Mouse (Mus musculus): ENCODE data around the gene Zfp872. TPM values are rescaled to one million over a fixed set of nuclear protein-coding genes. Genes with fewer than 3 reads are reported as not detected.

The Zfp872 gene
- polyA plus RNA-seq, 1 experiment: 0.15 TPM

GRCm38 (mm10) chr9:22156497-22157245, 31.2 kb upstream of the Zfp872 start, which contains the start of gene Pigyl:
Gene Pigyl (plus strand): TSS chr9:22156846.
- TF ChIP-seq CTCF (IDR thresholded peaks at IDR 0.05; ENCODE audit: borderline replicate concordance, extremely low read depth, insufficient read depth, insufficient read length): peak; percentile 19; the same call in 1 of the 2 replicates
- peak; percentile 68; the same call in 1 of the 2 replicates for TF ChIP-seq POLR2A (IDR thresholded peaks at IDR 0.05; ENCODE audit: borderline replicate concordance, extremely low read depth, insufficient read depth, insufficient read length, poor library complexity, severe bottlenecking)
- DNase-seq (ENCODE audit: low read depth): peak; percentile 99

DNA sequence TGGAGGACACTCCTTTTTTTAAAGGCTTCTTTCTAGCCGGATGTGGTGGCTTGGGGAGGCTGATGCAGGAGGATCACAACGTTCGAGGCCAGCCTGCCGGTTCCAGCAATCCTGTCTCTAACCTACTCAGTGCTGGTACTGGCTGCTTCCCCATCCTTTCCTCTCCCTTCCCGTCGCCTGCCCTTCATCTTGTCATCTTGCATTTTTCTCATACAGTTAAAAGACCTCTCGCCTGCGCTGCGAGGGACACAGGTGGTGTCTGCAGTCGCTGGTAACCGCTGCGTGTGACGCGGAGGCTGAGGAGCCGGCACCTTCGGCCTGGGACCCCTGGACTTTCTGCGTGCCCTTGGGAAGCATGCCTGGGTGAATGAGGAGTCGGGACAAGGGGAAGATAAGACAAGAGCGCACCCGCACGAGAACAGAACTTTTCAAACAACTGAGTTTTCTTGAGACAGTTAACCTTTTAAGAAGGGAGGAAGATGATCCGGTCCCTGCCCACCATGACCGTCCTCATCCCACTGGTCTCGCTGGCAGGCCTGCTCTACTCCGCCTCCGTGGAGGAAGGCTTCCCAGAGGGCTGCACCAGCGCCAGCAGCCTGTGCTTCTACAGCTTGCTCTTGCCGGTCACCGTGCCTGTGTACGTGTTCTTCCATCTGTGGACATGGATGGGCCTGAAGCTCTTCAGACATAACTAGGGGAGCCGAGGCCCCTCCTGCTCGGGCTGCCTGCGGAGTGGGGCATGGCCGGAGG, 30.2 kb upstream of the Zfp872 start:
- TF ChIP-seq POLR2A (IDR thresholded peaks at IDR 0.05; ENCODE audit: borderline replicate concordance, extremely low read depth, insufficient read depth, insufficient read length, poor library complexity, severe bottlenecking): no peak
- no peak for TF ChIP-seq CTCF (IDR thresholded peaks at IDR 0.05; ENCODE audit: borderline replicate concordance, extremely low read depth, insufficient read depth, insufficient read length)

GRCm38 (mm10) chr9:22161299-22161698, 26.6 kb upstream of the Zfp872 start:
- no peak for TF ChIP-seq POLR2A (IDR thresholded peaks at IDR 0.05; ENCODE audit: borderline replicate concordance, extremely low read depth, insufficient read depth, insufficient read length, poor library complexity, severe bottlenecking)
- no peak for TF ChIP-seq CTCF (IDR thresholded peaks at IDR 0.05; ENCODE audit: borderline replicate concordance, extremely low read depth, insufficient read depth, insufficient read length)
- DNase-seq (ENCODE audit: low read depth): no peak

More for the DNA sequence above, 30.2 kb upstream of the Zfp872 start:
- peak; percentile 11 for DNase-seq (ENCODE audit: low read depth)

GRCm38 (mm10) chr9:22162305-22162704, 25.6 kb upstream of the Zfp872 start:
- no peak for DNase-seq (ENCODE audit: low read depth)
- TF ChIP-seq CTCF (IDR thresholded peaks at IDR 0.05; ENCODE audit: borderline replicate concordance, extremely low read depth, insufficient read depth, insufficient read length) (no peak), POLR2A (IDR thresholded peaks at IDR 0.05; ENCODE audit: borderline replicate concordance, extremely low read depth, insufficient read depth, insufficient read length, poor library complexity, severe bottlenecking) (no peak)

GRCm38 (mm10) chr9:22162912-22163311, 25.0 kb upstream of the Zfp872 start:
- DNase-seq (ENCODE audit: low read depth): no peak
- no peak for TF ChIP-seq POLR2A (IDR thresholded peaks at IDR 0.05; ENCODE audit: borderline replicate concordance, extremely low read depth, insufficient read depth, insufficient read length, poor library complexity, severe bottlenecking)

- TF ChIP-seq CTCF (IDR thresholded peaks at IDR 0.05; ENCODE audit: borderline replicate concordance, extremely low read depth, insufficient read depth, insufficient read length): no peak
- TF ChIP-seq POLR2A (IDR thresholded peaks at IDR 0.05; ENCODE audit: borderline replicate concordance, extremely low read depth, insufficient read depth, insufficient read length, poor library complexity, severe bottlenecking): peak; percentile 67; the same call in 1 of the 2 replicates
- peak; percentile 83 for DNase-seq (ENCODE audit: low read depth)
Observed at GRCm38 (mm10) chr9:22164711-22165668, 22.9 kb upstream of the Zfp872 start.

GRCm38 (mm10) chr9:22165964-22166363, 21.9 kb upstream of the Zfp872 start:
- no peak for TF ChIP-seq POLR2A (IDR thresholded peaks at IDR 0.05; ENCODE audit: borderline replicate concordance, extremely low read depth, insufficient read depth, insufficient read length, poor library complexity, severe bottlenecking)
- TF ChIP-seq CTCF (IDR thresholded peaks at IDR 0.05; ENCODE audit: borderline replicate concordance, extremely low read depth, insufficient read depth, insufficient read length): no peak
- DNase-seq (ENCODE audit: low read depth): no peak

DNA sequence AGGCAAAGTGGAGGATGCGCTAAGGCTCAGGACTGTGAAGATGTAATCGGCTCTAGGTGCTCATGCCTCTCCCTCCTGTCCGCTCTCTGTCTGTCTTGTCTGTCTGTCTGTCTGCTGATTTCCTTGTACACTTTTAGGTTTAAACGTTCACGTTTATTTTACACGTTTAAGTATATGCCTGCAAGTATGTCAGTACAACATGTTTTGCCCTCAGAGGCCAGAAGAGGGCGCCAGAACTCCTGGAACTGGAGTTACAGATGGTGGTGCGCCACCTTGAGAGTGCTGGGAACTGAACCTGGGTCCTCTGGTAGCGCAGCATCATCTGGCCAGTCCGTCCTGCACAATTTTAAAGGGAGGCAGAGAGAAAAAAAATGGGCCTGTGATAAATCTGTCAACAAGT, 21.2 kb upstream of the Zfp872 start:
- no peak for TF ChIP-seq CTCF (IDR thresholded peaks at IDR 0.05; ENCODE audit: borderline replicate concordance, extremely low read depth, insufficient read depth, insufficient read length)
- no peak for TF ChIP-seq POLR2A (IDR thresholded peaks at IDR 0.05; ENCODE audit: borderline replicate concordance, extremely low read depth, insufficient read depth, insufficient read length, poor library complexity, severe bottlenecking)
- DNase-seq (ENCODE audit: low read depth): no peak

- TF ChIP-seq POLR2A (IDR thresholded peaks at IDR 0.05; ENCODE audit: borderline replicate concordance, extremely low read depth, insufficient read depth, insufficient read length, poor library complexity, severe bottlenecking) (no peak), CTCF (IDR thresholded peaks at IDR 0.05; ENCODE audit: borderline replicate concordance, extremely low read depth, insufficient read depth, insufficient read length) (no peak)
- no peak for DNase-seq (ENCODE audit: low read depth)
Observed at GRCm38 (mm10) chr9:22167751-22168150, 20.1 kb upstream of the Zfp872 start.

DNA sequence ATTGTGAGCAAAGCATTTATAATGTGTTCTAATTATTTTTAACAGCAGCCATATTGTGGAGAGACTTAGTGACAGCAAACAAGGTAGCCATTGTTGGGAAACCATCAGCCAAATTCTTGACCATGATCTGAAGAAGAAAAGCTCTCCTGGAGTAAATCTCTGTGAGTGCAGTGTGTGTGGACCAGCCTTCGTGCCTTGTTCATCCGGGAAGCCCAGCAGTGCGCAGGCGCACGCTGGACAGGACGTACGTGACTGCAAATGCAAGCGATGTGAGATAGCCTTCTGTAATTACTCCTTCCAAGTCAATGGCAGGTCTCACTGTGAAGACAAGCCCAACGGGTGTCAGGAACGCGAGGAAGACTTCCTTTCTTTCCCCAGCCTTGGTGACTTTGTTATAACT, 18.6 kb upstream of the Zfp872 start:
- no peak for TF ChIP-seq CTCF (IDR thresholded peaks at IDR 0.05; ENCODE audit: borderline replicate concordance, extremely low read depth, insufficient read depth, insufficient read length)
- no peak for TF ChIP-seq POLR2A (IDR thresholded peaks at IDR 0.05; ENCODE audit: borderline replicate concordance, extremely low read depth, insufficient read depth, insufficient read length, poor library complexity, severe bottlenecking)
- no peak for DNase-seq (ENCODE audit: low read depth)

DNA sequence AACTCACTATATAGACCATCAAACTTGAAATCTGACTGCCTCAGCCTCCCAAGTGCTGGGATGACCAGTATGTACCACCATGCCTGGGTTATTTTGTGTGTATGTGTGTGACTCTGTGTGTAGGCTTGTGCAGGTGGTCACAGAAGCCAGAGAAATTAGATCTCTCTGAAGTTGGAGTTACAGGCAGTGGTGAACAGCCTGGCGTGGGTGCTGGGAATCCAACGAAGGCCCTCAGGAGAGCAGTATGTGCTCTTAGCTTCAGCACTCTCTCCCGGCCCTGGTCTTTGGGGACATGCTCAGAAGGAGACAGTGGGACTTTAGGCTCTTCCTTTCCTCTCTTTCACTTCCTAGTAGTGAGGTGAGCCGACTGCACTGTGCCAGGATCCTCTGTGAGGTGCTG, 15.6 kb upstream of the Zfp872 start:
- DNase-seq (ENCODE audit: low read depth): no peak
- no peak for TF ChIP-seq CTCF (IDR thresholded peaks at IDR 0.05; ENCODE audit: borderline replicate concordance, extremely low read depth, insufficient read depth, insufficient read length)
- no peak for TF ChIP-seq POLR2A (IDR thresholded peaks at IDR 0.05; ENCODE audit: borderline replicate concordance, extremely low read depth, insufficient read depth, insufficient read length, poor library complexity, severe bottlenecking)

Measured in brain, embryonic 14.5 days (tissue).